7 mouse cellular contexts compared by ENCODE assay signal in the genomic region with DNA sequence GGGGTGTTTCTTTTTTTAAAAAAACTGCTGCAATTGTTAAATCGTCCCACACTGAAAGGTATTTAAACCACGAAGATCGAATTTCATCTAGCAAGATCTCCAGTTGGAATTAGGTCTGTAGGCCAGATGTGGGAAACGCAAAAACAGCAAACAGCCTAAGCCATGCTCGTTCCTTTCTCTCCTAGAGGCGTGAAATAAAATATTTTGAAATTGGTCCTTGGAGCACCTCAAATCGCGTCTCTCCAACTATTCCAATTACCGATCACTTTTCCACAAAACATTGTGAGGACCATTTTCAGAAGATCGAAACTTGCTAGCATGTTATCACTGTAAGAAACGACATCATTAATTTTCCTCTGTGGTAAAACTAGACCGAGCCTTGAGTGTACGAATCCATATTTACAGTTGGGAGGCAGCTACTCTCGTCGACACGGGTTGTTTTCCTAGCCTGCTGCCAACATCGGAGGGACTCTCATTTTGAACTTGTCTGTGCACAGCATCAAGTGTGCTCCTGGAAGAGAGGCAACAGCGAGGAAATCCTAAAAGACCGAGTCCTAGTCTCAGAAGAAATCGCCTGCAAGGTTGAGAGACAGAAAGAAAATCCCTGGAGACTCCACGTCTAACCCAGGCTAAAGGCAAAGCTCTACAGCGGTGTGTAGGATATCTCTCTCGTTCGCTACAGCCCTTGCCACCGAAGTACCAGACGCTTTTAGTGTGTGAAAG. TPM values are rescaled to one million over a fixed set of nuclear protein-coding genes. Genes with fewer than 3 reads are reported as not detected.
A peak's percentile ranks its signal among the peaks of the same experiment; 100 is the strongest.
DNase-seq lines count a peak whose midpoint lies in the region; TF ChIP-seq lines count a peak whose summit lies in the region.

No protein-coding gene starts in this region.

- under 1% methylated on average over 26 of the region's 26 CpGs for WGBS in bone marrow, adult 2 months

- in situ Hi-C loops in ES-E14 (cut with MboI; ENCODE audit: low sequenced_read_pairs in 2 of 2, unreplicated experiment in 2 of 2): no loop called here

- TF ChIP-seq CTCF in bone marrow, adult 2 months (IDR thresholded peaks at IDR 0.05; ENCODE audit: control insufficient read depth, insufficient read depth, low read length): no peak
- TF ChIP-seq CTCF in embryonic fibroblast, embryonic 13.5 days (IDR thresholded peaks at IDR 0.05; ENCODE audit: borderline replicate concordance, insufficient read depth, low read length): no peak

- intact Hi-C loops in heart, postnatal 10 days (cut with DNase I): loop anchor here (1.0 to 10.0 kb wide), 7 partner anchors 93 to 1825 kb away; a partner anchor contains a TSS

- H3K9ac ChIP-seq in ES-E14 (ENCODE audit: insufficient read depth, low read depth, low read length, poor library complexity, severe bottlenecking): no peak overlapping the region

- no peaks in the 10 kb centered on the region for H3K9me3 ChIP-seq in ES-E14 (ENCODE audit: control insufficient read depth, insufficient read depth, low read depth, low read length)

- H3K27ac ChIP-seq in ES-E14 (ENCODE audit: insufficient read depth, low read depth, low read length, poor library complexity, severe bottlenecking): no peak overlapping the region
- H3K27ac ChIP-seq in bone marrow, adult 2 months (ENCODE audit: control insufficient read depth, insufficient read depth, low read depth, low read length, poor library complexity): no peak overlapping the region; the same call in 1 of the 2 replicates
- peak overlapping the region; percentile 92 for H3K27ac ChIP-seq in embryonic fibroblast, embryonic 13.5 days (ENCODE audit: insufficient read depth, low read length)

- H3K36me3 ChIP-seq in ES-E14 (ENCODE audit: control insufficient read depth, insufficient read depth, low read length, poor library complexity, severe bottlenecking): no peaks in the 10 kb centered on the region

- peak overlapping the region; percentile 73 to 79 for H3K4me3 ChIP-seq in ES-E14 (ENCODE audit: insufficient read depth in 1 of 2, low read depth in 1 of 2, low read length in 2 of 2, poor library complexity in 1 of 2, severe bottlenecking in 1 of 2)
- H3K4me3 ChIP-seq in bone marrow, adult 2 months (replicated peaks; ENCODE audit: control insufficient read depth, low read depth, low read length): peak overlapping the region; percentile 62
- H3K4me3 ChIP-seq in embryonic fibroblast, embryonic 13.5 days (ENCODE audit: insufficient read depth, low read length): peak overlapping the region; percentile 97

- TF ChIP-seq POLR2A in bone marrow, adult 2 months (IDR thresholded peaks at IDR 0.05; ENCODE audit: borderline replicate concordance, control insufficient read depth, low read depth, low read length): no peak
- peak; percentile 5 for TF ChIP-seq POLR2A in embryonic fibroblast, embryonic 13.5 days (IDR thresholded peaks at IDR 0.05; ENCODE audit: low read depth, low read length)

- peaks cover 3 to 8% of the 10 kb centered on the region in 2 experiments; a peak in 3 of 4 replicates for H3K4me1 ChIP-seq in ES-E14 (ENCODE audit: control insufficient read depth in 2 of 2, insufficient read depth in 2 of 2, low read length in 2 of 2, poor library complexity in 1 of 2)
- H3K4me1 ChIP-seq in bone marrow, adult 2 months (ENCODE audit: control insufficient read depth, insufficient read depth, low read length): no peaks in the 10 kb centered on the region; the same call in 1 of the 2 replicates
- no peaks in the 10 kb centered on the region for H3K4me1 ChIP-seq in embryonic fibroblast, embryonic 13.5 days (ENCODE audit: control insufficient read depth, insufficient read depth, low read length)

- no peak for DNase-seq in ES-E14 (ENCODE audit: low read depth, low spot score)
- DNase-seq in heart, postnatal 10 days: peak; percentile 67 to 68
- peak; percentile 11 for DNase-seq in layer of hippocampus, adult 9-11 months
- peak; percentile 48 for DNase-seq in lung, postnatal 10 days
- DNase-seq in right cerebral cortex, postnatal 25 days: peak; percentile 41

TF ChIP-seq in ES-E14, 5 proteins besides CTCF, POLR2A, EP300 and RAD21:
- TF ChIP-seq HCFC1 (IDR thresholded peaks at IDR 0.05; ENCODE audit: borderline replicate concordance, insufficient read depth, low read length): no peak
- TF ChIP-seq CHD2 (IDR thresholded peaks at IDR 0.05; ENCODE audit: low read depth, low read length): no peak
- TF ChIP-seq MAFK (IDR thresholded peaks at IDR 0.05; ENCODE audit: insufficient read depth, low read depth, low read length): no peak
- no peak for TF ChIP-seq ZC3H11A (IDR thresholded peaks at IDR 0.05; ENCODE audit: borderline replicate concordance, low read depth, low read length)
- TF ChIP-seq ZNF384 (IDR thresholded peaks at IDR 0.05; ENCODE audit: low read depth, low read length): no peak

RNA-seq across cellular contexts. Expression of a gene that starts 0.9 kb away (rescaled TPM):
- 11.7 and 18.4 TPM in 2 replicates for total RNA-seq in ES-E14 (2012; rRNA removed)
- 19.7 and 44.2 TPM in 2 replicates for polyA plus RNA-seq in bone marrow, adult 2 months (2011; ENCODE audit: insufficient read depth, insufficient read length, low replicate concordance, missing spikeins)
- 291 and 633 TPM in 2 replicates for polyA plus RNA-seq in embryonic fibroblast, embryonic 13.5 days (2011; ENCODE audit: insufficient read length, low read depth, missing spikeins)
- total RNA-seq in heart, postnatal 10 days (2021): 100 to 1,000 TPM; 117 to 142 TPM
